Mouse (Mus musculus): ENCODE results near the gene Wiz. TPM values are rescaled to one million over a fixed set of nuclear protein-coding genes. Genes with fewer than 3 reads are reported as not detected.

Wiz gene
- polyA plus RNA-seq, 1 experiment from 2014 or later = 22.0 TPM

DNA sequence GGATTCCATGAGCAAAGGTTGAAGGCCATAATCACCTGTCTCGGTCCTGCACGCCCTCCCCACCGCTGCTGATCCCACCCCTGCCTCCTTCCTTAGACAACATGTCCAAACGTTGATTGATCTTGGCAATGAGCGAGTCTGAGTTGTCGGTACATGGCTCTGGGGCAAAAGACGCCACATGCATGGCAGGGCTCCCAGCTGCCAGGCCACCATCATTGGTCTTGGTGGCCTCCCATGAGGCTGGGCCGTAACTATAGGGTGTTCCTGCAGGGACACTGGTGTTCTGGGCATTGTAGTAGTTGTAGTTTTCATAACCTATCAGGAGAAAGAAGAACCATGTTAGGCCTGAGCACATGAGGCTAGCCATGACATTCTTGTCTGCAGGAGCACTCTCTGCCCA, 72.2 kb downstream of the Wiz start:
- no peaks in the 10 kb centered on the region for H3K9me3 ChIP-seq (ENCODE audit: low read length)
- H3K4me2 ChIP-seq (replicated peaks; ENCODE audit: low read depth, low read length) = no peak overlapping the region
- peaks cover 56% of the 10 kb centered on the region for H3K36me3 ChIP-seq (ENCODE audit: insufficient read depth, low read length)
- H3K9ac ChIP-seq (replicated peaks; ENCODE audit: low read length) = no peak overlapping the region
- peaks cover 9% of the 10 kb centered on the region for H3K4me1 ChIP-seq (ENCODE audit: insufficient read depth, low read length)
- no peak for ATAC-seq (ENCODE audit: low FRiP score, low TSS enrichment)
- WGBS = 95% methylated on average over 8 of the region's 8 CpGs
- no peak overlapping the region for H3K4me3 ChIP-seq (ENCODE audit: low read length)
- no peaks in the 10 kb centered on the region for H3K27me3 ChIP-seq (ENCODE audit: insufficient read depth, low read length)
- H3K27ac ChIP-seq (ENCODE audit: low read length) = no peak overlapping the region

DNA sequence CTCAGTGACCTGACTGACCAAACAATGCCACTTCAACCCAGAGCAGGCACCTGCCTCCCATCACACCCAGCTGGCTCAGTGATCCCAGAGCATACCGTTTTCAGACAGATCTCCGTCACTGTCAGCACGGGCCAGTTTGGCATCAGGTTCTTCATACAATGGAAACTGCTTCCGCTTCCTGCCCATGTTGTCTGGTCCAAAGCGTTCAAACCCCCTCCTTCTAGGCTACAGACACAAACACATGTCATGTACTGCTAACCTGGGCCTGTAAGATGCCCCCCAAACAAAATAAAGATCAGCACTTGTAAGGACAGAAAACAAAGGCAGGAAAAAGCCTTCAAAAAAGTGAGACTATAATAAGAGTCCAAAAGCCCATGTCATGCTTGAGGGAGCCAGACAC, 73.7 kb downstream of the Wiz start:
- H3K27me3 ChIP-seq (ENCODE audit: insufficient read depth, low read length) = no peaks in the 10 kb centered on the region
- WGBS = 89% methylated on average over 5 of the region's 5 CpGs
- H3K27ac ChIP-seq (ENCODE audit: low read length) = no peak overlapping the region
- H3K4me1 ChIP-seq (ENCODE audit: insufficient read depth, low read length) = peaks cover 6% of the 10 kb centered on the region
- no peak for ATAC-seq (ENCODE audit: low FRiP score, low TSS enrichment)
- no peak overlapping the region for H3K4me2 ChIP-seq (replicated peaks; ENCODE audit: low read depth, low read length)
- no peak overlapping the region for H3K9ac ChIP-seq (replicated peaks; ENCODE audit: low read length)
- no peaks in the 10 kb centered on the region for H3K9me3 ChIP-seq (ENCODE audit: low read length)
- H3K36me3 ChIP-seq (ENCODE audit: insufficient read depth, low read length) = peaks cover 70% of the 10 kb centered on the region
- no peak overlapping the region for H3K4me3 ChIP-seq (ENCODE audit: low read length)

DNA sequence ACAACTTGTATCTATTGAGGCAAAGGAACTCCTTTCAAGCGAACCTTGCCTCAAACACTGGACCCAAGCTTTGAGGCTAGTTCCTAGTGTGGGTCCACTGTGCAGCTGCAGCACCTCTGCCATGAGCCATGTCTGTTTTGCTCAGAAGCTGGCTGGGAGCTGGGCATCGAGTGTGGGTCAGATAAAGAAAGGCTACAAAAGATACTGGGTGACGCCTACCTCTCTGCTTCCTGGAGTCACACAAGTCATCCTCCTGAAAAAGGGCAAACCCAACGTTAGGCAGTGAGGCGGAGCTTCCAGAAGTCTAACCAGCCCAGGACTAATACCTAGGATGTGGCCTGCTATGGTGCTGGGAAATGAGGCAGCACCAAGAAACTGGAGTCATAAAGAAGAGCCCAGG, 75.3 kb downstream of the Wiz start:
- H3K27me3 ChIP-seq (ENCODE audit: insufficient read depth, low read length) = no peaks in the 10 kb centered on the region
- H3K4me3 ChIP-seq (ENCODE audit: low read length) = no peak overlapping the region
- 86% methylated on average over 5 of the region's 5 CpGs for WGBS
- H3K27ac ChIP-seq (ENCODE audit: low read length) = no peak overlapping the region
- peaks cover under 1% of the 10 kb centered on the region for H3K4me1 ChIP-seq (ENCODE audit: insufficient read depth, low read length)
- no peak overlapping the region for H3K9ac ChIP-seq (replicated peaks; ENCODE audit: low read length)
- peaks cover 86% of the 10 kb centered on the region for H3K36me3 ChIP-seq (ENCODE audit: insufficient read depth, low read length)
- no peaks in the 10 kb centered on the region for H3K9me3 ChIP-seq (ENCODE audit: low read length)
- ATAC-seq (ENCODE audit: low FRiP score, low TSS enrichment) = no peak
- no peak overlapping the region for H3K4me2 ChIP-seq (replicated peaks; ENCODE audit: low read depth, low read length)

DNA sequence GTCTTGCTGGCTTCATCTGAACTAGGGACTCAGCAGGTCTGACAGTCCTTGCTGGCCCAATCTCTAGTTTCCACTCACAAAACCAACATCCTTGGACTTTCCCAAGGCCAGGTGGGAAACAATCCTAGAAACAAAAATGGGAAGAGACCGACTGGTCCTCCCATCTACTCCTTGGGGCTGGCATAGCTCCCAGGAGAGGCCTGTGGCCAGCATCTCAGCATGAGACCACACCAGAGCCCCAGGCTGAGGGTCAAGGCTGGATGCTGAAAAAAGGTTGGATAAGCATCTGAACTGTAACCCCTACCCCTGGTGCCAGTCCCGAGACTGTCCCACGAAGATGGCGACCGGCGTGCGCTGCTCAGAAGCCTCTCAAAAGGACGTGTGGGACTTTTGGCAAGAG, 76.4 kb downstream of the Wiz start:
- no peaks in the 10 kb centered on the region for H3K27me3 ChIP-seq (ENCODE audit: insufficient read depth, low read length)
- no peaks in the 10 kb centered on the region for H3K4me1 ChIP-seq (ENCODE audit: insufficient read depth, low read length)
- no peaks in the 10 kb centered on the region for H3K9me3 ChIP-seq (ENCODE audit: low read length)
- no peak overlapping the region for H3K4me2 ChIP-seq (replicated peaks; ENCODE audit: low read depth, low read length)
- ATAC-seq (ENCODE audit: low FRiP score, low TSS enrichment) = no peak
- WGBS = 94% methylated on average over 8 of the region's 8 CpGs
- no peak overlapping the region for H3K9ac ChIP-seq (replicated peaks; ENCODE audit: low read length)
- peaks cover 95% of the 10 kb centered on the region for H3K36me3 ChIP-seq (ENCODE audit: insufficient read depth, low read length)
- no peak overlapping the region for H3K4me3 ChIP-seq (ENCODE audit: low read length)
- no peak overlapping the region for H3K27ac ChIP-seq (ENCODE audit: low read length)

DNA sequence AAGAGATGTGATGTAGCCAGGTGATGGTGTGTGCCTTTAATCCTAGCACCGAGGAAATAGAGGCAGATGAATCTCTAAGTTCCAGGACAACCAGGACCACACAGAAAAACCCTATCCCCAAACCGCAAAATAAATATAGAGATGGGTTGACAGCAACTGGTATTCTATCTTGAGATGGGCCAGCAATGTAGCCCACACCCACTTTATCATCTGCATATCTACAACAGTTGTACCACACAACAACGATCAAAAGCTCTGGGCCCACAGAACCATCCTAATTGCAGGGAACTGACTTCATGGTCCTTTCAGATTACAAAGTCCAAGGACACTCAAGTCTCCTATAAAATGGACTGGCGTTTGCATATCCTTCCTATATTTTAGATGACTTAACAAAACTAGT, 81.3 kb downstream of the Wiz start:
- no peak for ATAC-seq (ENCODE audit: low FRiP score, low TSS enrichment)
- no peak overlapping the region for H3K4me3 ChIP-seq (ENCODE audit: low read length)
- no peaks in the 10 kb centered on the region for H3K9me3 ChIP-seq (ENCODE audit: low read length)
- no peaks in the 10 kb centered on the region for H3K27me3 ChIP-seq (ENCODE audit: insufficient read depth, low read length)
- peaks cover 94% of the 10 kb centered on the region for H3K36me3 ChIP-seq (ENCODE audit: insufficient read depth, low read length)
- H3K4me2 ChIP-seq (replicated peaks; ENCODE audit: low read depth, low read length) = no peak overlapping the region
- no peaks in the 10 kb centered on the region for H3K4me1 ChIP-seq (ENCODE audit: insufficient read depth, low read length)
- H3K27ac ChIP-seq (ENCODE audit: low read length) = no peak overlapping the region
- 88% methylated on average over 4 of the region's 4 CpGs for WGBS
- no peak overlapping the region for H3K9ac ChIP-seq (replicated peaks; ENCODE audit: low read length)

Small RNA genes lying within 50 kb of the gene (microRNA-seq; reads per million reads assigned to microRNA genes)
- not detected for gene Gm22201

Other genes with a start within 250 kb of the Wiz start
- gene Notch3, start 222.6 kb downstream of the Wiz start, polyA plus RNA-seq (2015; fragmentation: Nextera tagmentation; extraction: Ambion mirVana) = 13.6 and 15.0 TPM in 2 replicates
- 0.19 and 0.37 TPM in 2 replicates for gene Ephx3, start 199.9 kb downstream of the Wiz start, polyA plus RNA-seq (2015; fragmentation: Nextera tagmentation; extraction: Ambion mirVana)
- gene Brd4, start 104.7 kb downstream of the Wiz start, polyA plus RNA-seq (2015; fragmentation: Nextera tagmentation; extraction: Ambion mirVana) = 84.5 and 99.3 TPM in 2 replicates
- gene Akap8, start 68.2 kb downstream of the Wiz start, polyA plus RNA-seq (2015; fragmentation: Nextera tagmentation; extraction: Ambion mirVana) = 112 and 126 TPM in 2 replicates
- 124 and 130 TPM in 2 replicates for gene Akap8l, start 38.8 kb downstream of the Wiz start, polyA plus RNA-seq (2015; fragmentation: Nextera tagmentation; extraction: Ambion mirVana)
- gene Rasal3, start 14.1 kb upstream of the Wiz start, polyA plus RNA-seq (2015; fragmentation: Nextera tagmentation; extraction: Ambion mirVana) = 0.63 and 0.97 TPM in 2 replicates
- gene Pglyrp2, start 34.7 kb upstream of the Wiz start, polyA plus RNA-seq (2015; fragmentation: Nextera tagmentation; extraction: Ambion mirVana) = 0.12 TPM in 1 of 2 replicates, not detected in the other
- gene Cyp4f39, start 63.3 kb upstream of the Wiz start, polyA plus RNA-seq (2015; fragmentation: Nextera tagmentation; extraction: Ambion mirVana) = 0.26 and 1.0 TPM in 2 replicates
- gene Cyp4f17, start 116.6 kb upstream of the Wiz start, polyA plus RNA-seq (2015; fragmentation: Nextera tagmentation; extraction: Ambion mirVana) = 7.4 and 10.4 TPM in 2 replicates
- gene Cyp4f16, start 147.1 kb upstream of the Wiz start, polyA plus RNA-seq (2015; fragmentation: Nextera tagmentation; extraction: Ambion mirVana) = 24.5 and 27.5 TPM in 2 replicates
- gene Cyp4f37, start 231.9 kb upstream of the Wiz start, polyA plus RNA-seq (2015; fragmentation: Nextera tagmentation; extraction: Ambion mirVana) = not detected in 2 replicates

All from kidney, embryonic 16.5 days (tissue).